Mouse (Mus musculus): ENCODE results near the gene Zfp652. TPM values are rescaled to one million over a fixed set of nuclear protein-coding genes. Genes with fewer than 3 reads are reported as not detected.
A peak's percentile ranks its signal among the peaks of the same experiment; 100 is the strongest.

The Zfp652 gene
- total RNA-seq, 2 experiments from 2014 or later = 8.8 to 16.7 TPM

DNA sequence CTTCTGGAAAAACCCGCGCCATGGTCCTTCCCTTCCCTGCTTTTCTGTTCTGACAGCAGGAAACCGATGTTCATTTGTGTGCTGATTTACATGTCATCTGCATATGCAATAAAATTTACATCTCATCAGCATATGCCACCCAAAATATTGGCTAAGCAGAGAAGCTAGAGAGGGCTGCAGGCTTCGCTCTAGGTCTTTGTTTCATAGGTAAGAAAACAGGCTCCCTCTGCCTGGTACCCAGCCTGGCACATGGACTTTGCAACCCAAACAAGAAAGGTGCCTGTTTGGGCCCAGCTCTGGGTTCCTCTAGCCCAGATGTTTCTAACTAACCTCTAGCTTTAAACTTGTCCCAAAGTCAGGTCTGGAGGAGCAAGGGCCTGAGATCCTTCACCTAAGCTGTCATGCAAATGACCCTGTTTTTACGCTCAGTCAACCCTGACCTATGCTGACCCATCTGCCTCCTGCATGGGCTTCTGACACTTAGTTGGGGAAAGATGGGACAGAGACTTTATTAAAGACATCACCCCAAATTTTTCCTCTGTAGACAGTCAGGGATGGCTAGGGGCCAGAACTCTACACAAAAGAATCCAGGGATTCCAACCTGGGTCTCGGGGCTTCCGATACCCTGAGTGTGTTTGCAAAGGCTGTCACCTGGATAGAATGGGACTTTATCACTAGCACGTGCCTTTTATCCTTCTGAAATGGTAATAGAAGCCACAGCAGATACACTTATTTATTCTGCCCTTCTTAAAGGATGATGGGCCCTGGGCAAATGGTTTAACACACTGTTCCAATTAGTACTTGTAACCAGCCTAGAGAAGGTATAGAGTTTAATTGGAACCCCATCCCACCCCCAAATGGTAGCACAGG, 126.8 kb downstream of the Zfp652 start:
- ATAC-seq (replicated peaks; ENCODE audit: low FRiP score, poor library complexity, severe bottlenecking) = no peak

DNA sequence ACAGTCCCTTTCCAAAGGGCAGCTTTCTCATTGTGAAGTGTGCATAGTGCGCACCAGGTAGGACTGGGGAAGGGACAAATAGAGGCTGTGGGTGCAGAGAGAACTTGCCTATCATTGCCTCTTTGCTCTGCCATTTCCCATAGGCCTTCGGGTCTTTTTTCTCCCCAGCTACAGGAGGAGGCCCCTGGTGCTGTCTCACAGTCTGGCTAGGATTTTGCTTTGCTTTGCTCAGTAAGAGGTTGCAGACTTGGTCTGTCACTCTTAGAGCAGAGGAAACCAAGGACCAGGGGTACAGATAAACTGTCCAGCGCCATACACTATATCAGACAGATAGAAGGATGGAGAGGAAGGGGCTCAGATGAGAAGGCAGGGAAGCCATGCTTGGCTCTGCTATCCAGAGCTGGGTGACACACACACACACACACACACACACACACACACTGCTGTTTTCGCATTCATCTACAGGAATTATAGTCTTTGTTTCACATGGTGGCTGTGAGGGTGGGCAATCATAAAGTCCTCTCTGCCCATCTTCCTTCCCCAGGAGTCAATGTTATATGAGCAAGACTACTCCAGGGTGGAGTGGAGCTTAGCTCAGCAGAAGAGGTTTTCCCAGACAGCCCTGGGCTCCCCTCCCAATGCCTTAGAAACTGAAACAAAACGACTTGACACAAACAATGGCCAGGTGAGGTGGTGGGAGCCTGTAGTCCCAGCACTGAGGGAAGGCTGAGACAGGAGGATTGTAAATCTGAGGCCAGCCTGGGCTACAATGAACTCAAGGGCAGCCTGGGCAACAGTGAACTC, 128.4 kb downstream of the Zfp652 start:
- ATAC-seq (replicated peaks; ENCODE audit: low FRiP score, poor library complexity, severe bottlenecking) = no peak

DNA sequence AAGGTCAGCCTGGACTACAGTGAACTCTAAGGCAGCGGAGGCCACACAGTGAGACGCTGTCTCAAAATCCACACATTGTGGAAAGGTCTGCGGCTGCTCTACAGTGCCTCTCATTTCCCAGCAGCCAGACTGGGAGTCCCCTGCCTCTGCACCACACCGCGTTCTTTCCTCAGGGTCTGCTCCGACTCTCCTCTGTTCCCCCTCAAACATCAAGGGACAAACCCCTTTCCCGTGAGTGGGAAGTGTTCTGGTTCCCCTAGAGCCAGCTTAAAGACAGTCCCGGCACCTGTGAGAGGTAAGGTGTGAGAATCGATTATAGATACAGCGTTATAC, 129.0 kb downstream of the Zfp652 start:
- ATAC-seq (replicated peaks; ENCODE audit: low FRiP score, poor library complexity, severe bottlenecking) = 0 out of 2 replicates have a peak, but pooled peaks have one; percentile 7

DNA sequence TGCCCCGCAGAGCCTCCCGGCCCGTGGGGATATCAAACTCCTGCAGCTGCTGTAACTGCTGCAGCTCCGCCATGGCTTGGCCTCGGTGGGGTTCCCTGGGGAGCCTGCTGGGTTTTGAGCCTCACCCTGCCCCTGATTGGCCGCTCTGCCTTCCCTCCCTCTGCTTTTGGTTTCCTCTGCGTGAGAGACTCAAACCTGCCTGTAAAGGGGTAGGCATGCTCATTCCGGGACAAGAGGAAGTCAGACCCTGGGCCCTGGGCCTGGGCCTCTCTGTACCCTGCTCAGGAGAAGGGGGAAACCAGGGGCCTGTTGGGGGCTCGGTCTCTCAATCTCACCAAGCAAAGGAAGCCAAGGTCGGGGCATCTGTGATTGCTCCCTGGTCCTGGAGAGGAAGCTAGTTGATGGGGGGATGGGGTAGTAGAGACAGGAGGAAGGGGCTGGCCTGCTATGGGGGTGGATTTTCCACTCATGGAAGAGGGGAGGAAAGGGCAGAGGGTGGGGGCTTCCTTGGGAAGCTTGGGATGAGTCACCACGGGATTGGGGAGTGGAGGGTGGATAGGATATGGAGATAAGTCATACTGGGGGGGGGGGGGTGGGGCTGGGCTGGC, 129.7 kb downstream of the Zfp652 start, which contains the start of gene Abi3:
Abi3 (minus strand) TSS at position 403 of the 608 bp plus-strand sequence.
- ATAC-seq (replicated peaks; ENCODE audit: low FRiP score, poor library complexity, severe bottlenecking) = peak; percentile 57

DNA sequence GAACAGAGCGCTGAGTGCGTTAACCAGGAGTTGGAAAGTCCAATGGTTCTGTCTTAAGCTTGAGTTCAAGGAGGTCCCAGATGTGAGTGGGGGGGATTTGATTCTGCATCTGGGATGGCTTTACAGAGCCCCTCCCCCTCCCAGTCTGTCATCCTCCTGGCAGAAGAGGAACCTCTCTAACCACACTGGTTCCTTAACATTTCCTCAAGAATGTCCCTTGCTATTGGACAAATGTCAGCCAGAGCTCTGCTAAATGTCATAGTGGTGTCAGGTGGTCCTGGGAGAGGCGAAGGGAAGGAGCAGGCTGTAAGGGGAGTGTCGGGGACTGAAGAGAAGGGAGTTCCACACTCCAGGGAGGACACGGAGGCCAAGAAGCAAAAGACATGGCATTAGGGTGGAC, 130.5 kb downstream of the Zfp652 start:
- ATAC-seq (replicated peaks; ENCODE audit: low FRiP score, poor library complexity, severe bottlenecking) = no peak

DNA sequence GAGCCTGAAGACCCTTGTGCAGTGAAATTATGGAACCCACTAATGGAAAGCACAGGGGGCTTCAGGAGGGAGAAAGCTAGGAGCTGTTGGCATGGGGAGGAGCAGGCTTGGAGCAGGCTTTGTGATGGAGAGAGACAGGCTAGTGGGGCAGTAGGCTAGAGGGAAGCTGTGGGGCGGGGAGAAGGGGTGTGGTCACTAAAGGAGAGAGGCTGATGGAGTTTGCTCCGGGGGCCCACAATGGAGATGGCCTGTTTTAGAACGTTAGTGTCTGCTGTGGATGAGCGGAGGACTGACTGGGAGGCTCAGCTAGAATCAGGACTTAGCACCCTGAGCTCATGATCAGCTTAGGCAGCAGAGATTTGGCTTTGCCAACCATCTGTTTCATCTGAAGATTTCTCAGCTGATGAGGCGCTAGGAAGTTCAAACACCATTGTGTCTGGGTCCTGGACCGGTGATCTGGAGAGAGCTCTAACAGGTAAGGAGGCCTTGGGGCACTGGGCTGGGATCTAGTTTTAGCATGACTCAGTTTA, 131.0 kb downstream of the Zfp652 start:
- no peak for ATAC-seq (replicated peaks; ENCODE audit: low FRiP score, poor library complexity, severe bottlenecking)

DNA sequence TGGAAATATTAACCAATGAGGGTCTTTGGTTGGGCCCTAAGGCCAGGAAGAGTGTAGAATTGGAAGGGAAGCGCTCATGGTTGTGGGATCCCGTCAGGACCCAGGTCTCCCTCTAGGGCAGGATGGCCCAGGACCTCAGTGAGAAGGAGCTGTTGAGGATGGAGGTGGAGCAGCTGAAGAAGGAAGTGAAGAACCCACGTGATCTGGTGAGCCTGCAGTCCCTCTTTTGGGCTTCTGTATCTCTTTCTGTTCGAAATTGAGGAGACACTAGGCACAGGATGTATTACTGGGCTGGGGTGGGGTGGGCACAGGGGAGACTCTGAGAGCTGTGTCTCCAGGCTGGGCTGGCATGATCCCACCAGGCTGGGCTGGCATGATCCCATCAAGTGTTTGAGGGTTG, 132.5 kb downstream of the Zfp652 start:
- ATAC-seq (replicated peaks; ENCODE audit: low FRiP score, poor library complexity, severe bottlenecking) = no peak

DNA sequence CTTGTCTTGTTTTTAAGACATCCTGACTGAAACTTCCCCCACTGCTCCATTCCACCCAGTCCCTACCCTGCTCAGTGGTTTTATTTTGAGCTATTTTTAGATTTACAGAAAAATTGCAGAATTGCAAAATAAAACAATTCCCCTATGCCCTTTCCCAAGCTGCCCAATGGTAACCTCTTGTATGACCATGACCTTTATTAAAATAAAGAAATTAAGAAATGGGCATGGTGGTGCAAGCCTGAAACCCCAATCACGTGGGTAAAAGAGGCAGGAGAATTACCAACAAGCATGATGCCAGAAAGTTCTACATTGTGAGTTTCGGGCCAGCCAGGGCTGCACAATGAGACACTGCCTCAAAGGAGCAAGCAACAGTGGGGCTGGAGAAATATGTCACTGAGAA, 138.4 kb downstream of the Zfp652 start:
- ATAC-seq (replicated peaks; ENCODE audit: low FRiP score, poor library complexity, severe bottlenecking) = no peak

DNA sequence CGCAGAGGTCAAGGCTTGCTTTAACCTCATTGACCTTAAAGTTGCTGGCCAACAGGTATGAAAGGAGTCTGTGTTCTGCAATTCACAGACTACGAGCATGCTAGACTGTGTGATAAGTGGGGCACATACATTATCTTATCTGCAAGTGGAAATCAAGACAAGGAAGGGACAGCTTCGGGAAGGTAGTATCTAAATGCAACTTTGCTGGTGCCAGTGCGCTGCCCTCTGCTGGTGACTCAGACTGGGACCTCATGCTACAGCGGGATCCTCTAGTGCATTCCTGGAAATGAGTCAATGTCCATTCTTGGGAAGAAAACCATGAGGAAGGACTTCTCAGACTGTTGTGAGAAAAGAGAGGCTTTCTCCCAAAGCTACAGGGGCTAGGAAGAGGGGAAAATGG, 141.2 kb downstream of the Zfp652 start:
- no peak for ATAC-seq (replicated peaks; ENCODE audit: low FRiP score, poor library complexity, severe bottlenecking)

DNA sequence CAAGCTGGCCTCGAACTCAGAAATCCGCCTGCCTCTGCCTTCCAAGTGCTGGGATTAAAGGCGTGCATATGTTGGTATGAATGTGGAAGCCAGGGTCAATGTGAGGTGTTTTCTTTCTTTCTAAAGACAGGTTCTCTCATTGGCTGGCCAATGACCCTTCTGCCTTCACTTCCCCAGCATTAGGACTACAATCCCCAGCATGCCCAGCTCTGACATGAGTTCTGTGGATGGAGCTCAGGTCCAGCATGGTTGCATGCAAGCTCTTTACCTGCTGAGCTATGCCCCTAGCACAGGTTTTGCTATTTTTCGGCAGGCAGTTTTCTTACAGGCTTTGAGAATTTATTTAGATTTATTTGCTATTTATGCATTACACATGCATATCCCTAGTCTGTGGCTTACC, 144.8 kb downstream of the Zfp652 start:
- no peak for ATAC-seq (replicated peaks; ENCODE audit: low FRiP score, poor library complexity, severe bottlenecking)

DNA sequence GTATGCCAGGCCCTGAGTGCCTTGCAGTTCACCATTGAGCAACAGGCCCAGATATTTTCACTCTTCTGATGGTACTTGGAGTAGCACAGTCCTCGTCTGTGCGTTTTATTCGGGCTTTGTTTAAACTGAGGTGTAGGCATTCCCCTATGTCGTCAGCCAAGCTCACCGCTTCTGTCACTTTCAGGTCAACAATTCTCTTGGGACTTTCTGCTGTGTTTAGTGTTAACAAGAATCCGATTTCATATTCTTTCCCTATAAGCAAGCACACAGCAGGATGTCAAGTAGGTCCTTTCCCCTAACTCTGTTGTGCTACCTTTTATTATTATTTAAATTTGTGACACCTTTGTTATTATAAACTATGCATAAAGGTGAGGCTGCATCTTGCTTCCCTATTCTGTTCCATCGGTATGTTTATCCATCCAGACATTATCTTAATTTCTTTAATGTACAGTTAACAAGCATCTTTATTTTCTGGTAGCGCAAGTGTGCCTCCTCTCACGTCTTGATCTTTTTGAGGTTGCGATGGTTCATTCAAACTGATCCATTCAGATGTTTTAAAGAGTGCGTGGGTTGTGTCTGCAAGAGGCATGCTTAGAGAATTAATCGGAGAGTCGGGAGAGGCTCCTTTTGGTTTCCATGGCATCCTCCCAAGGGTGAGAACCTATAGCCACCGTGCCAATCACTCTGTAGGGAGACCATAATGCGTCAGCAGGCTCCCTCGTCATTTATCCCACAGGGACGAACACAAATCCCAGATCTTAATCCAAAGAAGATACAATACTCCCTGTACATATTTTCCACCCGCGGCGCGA, 145.4 kb downstream of the Zfp652 start:
- peak; percentile 22 for ATAC-seq (replicated peaks; ENCODE audit: low FRiP score, poor library complexity, severe bottlenecking)

DNA sequence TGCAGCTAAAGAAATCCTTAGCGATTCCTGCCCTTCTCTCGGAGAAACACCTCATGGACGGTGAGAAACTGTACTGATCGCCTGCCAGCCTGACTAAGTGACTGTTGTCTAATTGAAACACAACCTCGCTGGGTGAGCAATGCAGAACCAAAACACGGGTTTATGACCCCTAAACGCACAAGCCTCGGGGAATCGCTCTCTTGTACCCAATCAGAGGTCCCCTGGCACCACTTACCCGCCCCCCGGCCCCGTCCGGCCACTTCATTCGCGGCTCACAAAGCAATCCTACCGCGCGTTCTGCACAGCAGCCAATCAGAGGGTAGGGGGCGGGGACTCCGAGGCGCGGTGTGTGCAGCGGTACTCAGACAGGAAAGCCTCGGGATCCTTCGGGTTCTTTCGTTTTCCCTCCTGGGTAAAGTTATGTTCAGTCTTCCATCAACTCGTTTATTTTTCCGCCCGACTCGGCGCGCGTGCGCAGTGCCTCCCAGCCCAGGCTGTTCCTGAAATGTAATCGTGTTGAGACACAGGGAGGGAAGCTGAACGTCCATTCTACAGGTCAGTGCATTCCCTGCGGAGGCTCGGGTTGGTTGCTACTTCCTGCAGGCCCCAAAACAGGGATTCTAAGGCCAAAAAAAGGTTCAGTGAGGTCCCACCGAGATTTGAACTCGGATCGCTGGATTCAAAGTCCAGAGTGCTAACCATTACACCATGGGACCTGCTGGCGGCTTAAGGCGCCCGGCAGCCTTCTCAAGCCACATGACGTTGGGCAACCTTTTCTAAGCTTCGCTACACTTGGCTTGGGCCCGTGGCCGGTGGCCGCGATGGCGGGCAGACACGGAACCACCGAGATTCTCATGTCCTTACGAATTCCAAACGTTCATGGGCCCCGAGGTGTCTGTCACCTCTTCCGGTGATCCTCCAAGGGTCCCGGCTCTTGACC, 146.3 kb downstream of the Zfp652 start:
- ATAC-seq (replicated peaks; ENCODE audit: low FRiP score, poor library complexity, severe bottlenecking) = peak; percentile 89

DNA sequence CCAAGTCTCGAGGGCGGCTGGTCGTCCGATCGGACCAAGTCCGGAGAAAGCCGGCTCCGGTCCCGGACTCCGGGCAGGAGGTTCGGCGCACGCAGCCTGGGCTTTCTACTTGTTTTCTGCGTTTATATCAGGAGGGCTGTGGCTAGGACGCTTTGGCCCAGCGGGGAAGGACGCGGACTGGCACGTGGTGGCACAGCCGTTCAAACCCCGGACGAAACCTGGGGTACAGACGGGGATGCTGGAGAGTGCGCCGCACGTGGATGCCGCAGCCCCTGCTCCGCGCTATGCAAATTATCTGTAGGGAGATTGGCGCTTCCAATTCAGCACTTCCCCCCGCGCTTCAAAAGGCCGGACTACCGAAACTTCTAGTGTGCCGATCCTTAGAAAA, 147.0 kb downstream of the Zfp652 start:
- ATAC-seq (replicated peaks; ENCODE audit: low FRiP score, poor library complexity, severe bottlenecking) = peak; percentile 50

DNA sequence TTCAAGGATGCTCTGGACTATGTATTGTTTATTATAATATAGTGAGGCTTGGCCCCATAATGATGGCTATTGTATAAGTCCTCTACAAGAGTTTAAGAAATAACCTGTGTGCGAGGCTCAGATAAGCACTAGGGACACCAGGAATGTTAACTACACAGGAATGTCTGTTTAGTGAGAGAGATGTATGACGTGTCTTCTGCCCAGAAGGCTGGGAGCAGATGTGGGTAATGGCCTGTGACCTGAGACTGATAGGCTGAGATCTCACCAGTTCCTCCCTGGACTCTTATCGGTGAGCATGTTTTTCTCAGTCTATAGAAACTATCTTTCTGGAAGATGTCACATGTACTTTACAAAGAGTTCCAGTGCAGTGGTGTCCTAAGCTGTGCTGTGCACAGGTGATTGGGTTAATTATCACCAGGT, 147.6 kb downstream of the Zfp652 start:
- peak; percentile 46 for ATAC-seq (replicated peaks; ENCODE audit: low FRiP score, poor library complexity, severe bottlenecking)

DNA sequence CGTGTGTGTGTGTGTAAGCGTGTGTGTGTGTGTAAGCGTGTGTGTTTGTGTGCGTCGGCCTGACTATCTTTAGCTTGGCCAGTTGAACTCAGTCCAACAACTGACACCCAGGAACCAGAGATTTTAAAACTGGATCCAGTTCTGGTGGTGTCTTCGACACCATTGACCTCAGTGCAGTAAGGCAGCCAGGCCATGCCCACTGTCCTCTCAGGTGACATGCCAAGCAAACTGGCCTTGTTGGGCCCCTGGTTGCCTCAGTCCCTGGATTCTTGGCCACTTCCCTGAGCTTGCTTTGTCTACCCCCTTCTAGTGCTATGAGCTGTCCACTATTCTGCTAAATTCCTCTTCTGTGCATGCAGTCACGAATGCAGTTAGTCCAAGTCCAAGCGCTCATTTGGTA, 148.9 kb downstream of the Zfp652 start:
- no peak for ATAC-seq (replicated peaks; ENCODE audit: low FRiP score, poor library complexity, severe bottlenecking)

DNA sequence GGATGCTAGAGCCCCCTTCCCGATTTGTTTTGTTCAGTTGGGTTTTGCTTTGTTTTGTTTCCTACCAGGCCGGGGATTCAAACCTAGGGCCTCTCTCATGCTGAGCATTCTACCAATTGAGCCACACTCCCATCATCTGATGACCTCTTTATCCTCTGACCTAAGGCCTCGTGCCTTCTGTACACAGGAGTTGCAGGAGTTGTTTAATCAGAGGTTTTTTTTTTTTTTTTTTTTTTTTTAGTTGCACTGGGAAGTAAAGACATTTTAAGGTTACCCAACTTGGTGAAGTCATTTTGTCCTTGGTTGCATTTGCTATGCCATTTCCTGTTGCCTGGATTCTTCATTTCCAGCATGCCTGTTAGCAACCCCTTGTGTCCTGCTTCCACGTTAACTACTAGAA, 157.0 kb downstream of the Zfp652 start:
- ATAC-seq (replicated peaks; ENCODE audit: low FRiP score, poor library complexity, severe bottlenecking) = no peak

DNA sequence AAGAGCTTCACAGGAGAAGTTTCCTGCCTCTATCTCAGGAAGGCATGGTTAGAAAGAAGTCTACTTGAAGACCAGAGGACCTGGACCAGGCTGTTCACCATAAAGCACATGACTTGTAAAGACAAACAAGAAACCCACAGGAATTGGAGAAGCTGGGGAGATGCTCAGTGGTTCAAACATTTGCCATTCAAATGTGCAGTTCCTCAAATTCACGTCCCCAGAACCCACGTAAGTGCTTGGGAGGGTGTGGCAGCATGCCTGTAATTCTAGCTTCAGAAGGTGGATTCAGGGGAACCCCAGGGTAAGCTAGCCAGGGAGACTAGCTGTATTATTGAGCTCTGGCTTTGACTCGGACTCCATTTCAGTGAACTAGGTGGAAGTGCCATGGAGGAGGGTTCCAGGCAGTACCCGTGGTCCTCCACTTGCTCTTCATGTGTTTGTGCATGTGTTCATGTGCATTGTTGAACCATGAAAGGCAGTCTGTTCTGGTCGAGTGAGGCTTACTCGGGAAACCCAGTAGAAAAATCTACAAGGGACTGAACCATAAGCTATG, 157.5 kb downstream of the Zfp652 start:
- no peak for ATAC-seq (replicated peaks; ENCODE audit: low FRiP score, poor library complexity, severe bottlenecking)

DNA sequence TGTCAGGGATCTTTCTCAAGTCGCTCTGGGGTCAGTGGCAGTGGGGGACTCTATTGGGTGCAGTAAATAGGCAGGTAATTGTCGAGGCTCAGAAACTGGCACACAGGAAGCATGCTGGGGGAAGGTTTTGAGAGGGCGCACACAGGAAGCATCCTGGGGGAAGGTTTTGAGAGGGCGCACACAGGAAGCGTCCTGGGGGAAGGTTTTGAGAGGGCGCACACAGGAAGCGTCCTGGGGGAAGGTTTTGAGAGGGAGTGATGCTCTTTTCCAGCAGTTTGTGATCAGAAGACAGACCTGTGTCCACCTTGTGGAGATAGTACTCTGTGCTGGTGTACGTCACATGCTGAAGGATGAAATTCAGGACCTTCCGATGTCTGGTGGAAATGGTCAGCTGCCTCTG, 163.3 kb downstream of the Zfp652 start:
- ATAC-seq (replicated peaks; ENCODE audit: low FRiP score, poor library complexity, severe bottlenecking) = peak; percentile 9; the same call in 1 of the 2 replicates

Data from erythroblast, adult 5-6 weeks (primary cell).